Mouse (Mus musculus): ENCODE data around the gene Olfr883. TPM values are rescaled to one million over a fixed set of nuclear protein-coding genes. Genes with fewer than 3 reads are reported as not detected.

The Olfr883 gene
- not detected for polyA plus RNA-seq (2017; shearing (Covaris generic))

GRCm38 (mm10) chr9:38025508-38025907, at the start of gene Olfr883:
Gene Olfr883 (plus strand): TSS chr9:38025808.

GRCm38 (mm10) chr9:37991525-37991924, 34.1 kb upstream of the Olfr883 start, which contains the start of gene Olfr881:
Gene Olfr881 (plus strand): TSS chr9:37991825.

GRCm38 (mm10) chr9:38046255-38046654, 20.6 kb downstream of the Olfr883 start, which contains the start of gene Olfr884:
Gene Olfr884 (plus strand): TSS chr9:38046555.

GRCm38 (mm10) chr9:38061022-38061421, 35.4 kb downstream of the Olfr883 start, which contains the start of gene Olfr885:
Gene Olfr885 (plus strand): TSS chr9:38061322.

Other genes starting within 250 kb of the Olfr883 start
- 0.62 TPM for gene Olfr876, start 222.8 kb upstream of the Olfr883 start, polyA plus RNA-seq (2017; shearing (Covaris generic))
- 0.13 TPM for gene Olfr877, start 171.5 kb upstream of the Olfr883 start, polyA plus RNA-seq (2017; shearing (Covaris generic))
- 0.15 TPM for gene Olfr145, start 129.1 kb upstream of the Olfr883 start, polyA plus RNA-seq (2017; shearing (Covaris generic))
- 0.26 TPM for gene Olfr878, start 108.0 kb upstream of the Olfr883 start, polyA plus RNA-seq (2017; shearing (Covaris generic))
- 0.29 TPM for gene Olfr881, start 34.0 kb upstream of the Olfr883 start, polyA plus RNA-seq (2017; shearing (Covaris generic))
- not detected for gene Olfr884, start 20.7 kb downstream of the Olfr883 start, polyA plus RNA-seq (2017; shearing (Covaris generic))
- not detected for gene Olfr885, start 35.5 kb downstream of the Olfr883 start, polyA plus RNA-seq (2017; shearing (Covaris generic))
- 0.56 TPM for gene Olfr887, start 58.3 kb downstream of the Olfr883 start, polyA plus RNA-seq (2017; shearing (Covaris generic))
- gene Olfr888, start 82.3 kb downstream of the Olfr883 start, polyA plus RNA-seq (2017; shearing (Covaris generic)) = not detected
- gene Olfr889, start 89.4 kb downstream of the Olfr883 start, polyA plus RNA-seq (2017; shearing (Covaris generic)) = not detected
- gene Olfr890, start 116.7 kb downstream of the Olfr883 start, polyA plus RNA-seq (2017; shearing (Covaris generic)) = 0.55 TPM
- gene Olfr891, start 155.0 kb downstream of the Olfr883 start, polyA plus RNA-seq (2017; shearing (Covaris generic)) = not detected
- gene Olfr893, start 182.6 kb downstream of the Olfr883 start, polyA plus RNA-seq (2017; shearing (Covaris generic)) = not detected
- gene Olfr894, start 192.2 kb downstream of the Olfr883 start, polyA plus RNA-seq (2017; shearing (Covaris generic)) = not detected
- not detected for gene Olfr143, start 227.0 kb downstream of the Olfr883 start, polyA plus RNA-seq (2017; shearing (Covaris generic))
- not detected for gene Olfr895, start 242.0 kb downstream of the Olfr883 start, polyA plus RNA-seq (2017; shearing (Covaris generic))